Mouse (Mus musculus): ENCODE data around the gene Phf11a.

- TF ChIP-seq CTCF (IDR thresholded peaks at IDR 0.05; ENCODE audit: insufficient read depth, low read length), result no peak
- TF ChIP-seq POLR2A (IDR thresholded peaks at IDR 0.05; ENCODE audit: borderline replicate concordance, extremely low read depth, low read depth, low read length), result no peak
Measured at GRCm38 (mm10) chr14:59230331-59230966, 66.9 kb downstream of the Phf11a start.

Data from lung, adult 2 months (tissue).